9 mouse cellular contexts compared by ENCODE assay signal in the genomic region with DNA sequence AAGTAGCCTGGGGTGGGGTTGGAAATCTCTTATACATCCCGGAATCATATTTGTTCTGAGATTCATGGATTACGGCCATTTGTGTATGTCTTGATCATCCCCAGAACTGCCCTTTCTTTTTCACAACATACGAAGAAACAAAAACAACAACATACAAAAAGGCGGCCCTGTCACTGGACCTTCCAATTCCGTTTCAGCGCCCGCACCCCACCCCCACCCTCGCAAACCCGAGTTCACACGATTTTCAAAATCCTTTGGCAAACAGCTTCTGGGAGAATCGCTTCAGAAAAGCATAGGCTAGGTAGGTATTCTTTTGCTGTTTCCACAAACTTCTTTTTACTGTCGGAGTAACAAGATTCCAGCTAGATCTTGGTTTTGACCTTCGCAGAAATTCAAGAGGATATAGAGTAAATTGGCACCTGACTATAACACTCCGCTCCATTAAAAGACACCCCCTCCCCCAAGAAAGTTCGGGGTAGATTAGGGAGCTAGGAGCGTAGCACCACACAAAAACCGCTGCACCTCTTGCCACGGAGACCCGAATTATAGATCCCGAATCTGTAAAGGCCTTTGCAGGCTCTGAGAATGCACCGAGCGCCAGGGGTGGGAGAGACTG. TPM values are rescaled to one million over a fixed set of nuclear protein-coding genes. Genes with fewer than 3 reads are reported as not detected.
A peak's percentile ranks its signal among the peaks of the same experiment; 100 is the strongest.
DNase-seq lines count a peak whose midpoint lies in the region; ATAC-seq and TF ChIP-seq lines count a peak whose summit lies in the region.
"Had no signal": no experiment of that assay in that cellular context is flagged by ENCODE, and none has a peak within 500 bp of the region (broad histone marks: within the 10 kb centered on the region; RNA-seq: fewer than 3 reads in every experiment).

No protein-coding gene starts in this region.

- H3K4me3 ChIP-seq in heart, embryonic 11.5 days (ENCODE audit: low read depth, low read length): peak overlapping the region; percentile 49
- H3K4me3 ChIP-seq in E14TG2a.4 (replicated peaks; ENCODE audit: low read length): peak overlapping the region; percentile 80
- peak overlapping the region; percentile 78 for H3K4me3 ChIP-seq in hindbrain, embryonic 10.5 days
- peak overlapping the region; percentile 69 for H3K4me3 ChIP-seq in midbrain, embryonic 10.5 days

- no peak overlapping the region for H3K27ac ChIP-seq in heart, embryonic 11.5 days (ENCODE audit: low read depth, low read length)
- peak overlapping the region; percentile 94 for H3K27ac ChIP-seq in hindbrain, embryonic 10.5 days
- H3K27ac ChIP-seq in midbrain, embryonic 10.5 days (replicated peaks): peak overlapping the region; percentile 97
- H3K27ac ChIP-seq: macrophage had no signal

- intact Hi-C loops in heart, postnatal 25 days (cut with DNase I): no loop called here

- peaks cover 92% of the 10 kb centered on the region for H3K27me3 ChIP-seq in heart, embryonic 11.5 days (ENCODE audit: control insufficient read depth, insufficient read depth, low read length)
- H3K27me3 ChIP-seq in E14TG2a.4 (ENCODE audit: insufficient read depth, low read length): peaks cover 85% of the 10 kb centered on the region
- H3K27me3 ChIP-seq in hindbrain, embryonic 10.5 days (ENCODE audit: insufficient read depth, poor library complexity, severe bottlenecking): peaks cover 92% of the 10 kb centered on the region
- peaks cover 97% of the 10 kb centered on the region for H3K27me3 ChIP-seq in midbrain, embryonic 10.5 days (ENCODE audit: low read depth, poor library complexity, severe bottlenecking)

- peaks cover 5% of the 10 kb centered on the region; the same call in 1 of the 2 replicates for H3K4me1 ChIP-seq in heart, embryonic 11.5 days (ENCODE audit: control insufficient read depth, insufficient read depth, low read length)
- H3K4me1 ChIP-seq in E14TG2a.4 (replicated peaks; ENCODE audit: low read depth, low read length): peaks cover 38% of the 10 kb centered on the region
- H3K4me1 ChIP-seq in hindbrain, embryonic 10.5 days (replicated peaks): peaks cover 76% of the 10 kb centered on the region
- H3K4me1 ChIP-seq in midbrain, embryonic 10.5 days: peaks cover 71% of the 10 kb centered on the region

- no peak for ATAC-seq in heart, embryonic 11.5 days (replicated peaks; ENCODE audit: insufficient number of reproducible peaks, low FRiP score, low TSS enrichment)

- WGBS in heart, embryonic 11.5 days (ENCODE audit: insufficient replicate concordance): under 1% methylated on average over 22 of the region's 22 CpGs
- under 1% methylated on average over 22 of the region's 22 CpGs for WGBS in hindbrain, embryonic 10.5 days
- WGBS in midbrain, embryonic 10.5 days: under 1% methylated on average over 22 of the region's 22 CpGs

- H3K4me2 ChIP-seq in heart, embryonic 11.5 days: peak overlapping the region; percentile 73

- no peaks in the 10 kb centered on the region for H3K9me3 ChIP-seq in heart, embryonic 11.5 days (replicated peaks; ENCODE audit: control insufficient read depth, low read length)
- no peaks in the 10 kb centered on the region for H3K9me3 ChIP-seq in E14TG2a.4 (ENCODE audit: low read length)
- H3K9me3 ChIP-seq in hindbrain, embryonic 10.5 days: no peaks in the 10 kb centered on the region
- no peaks in the 10 kb centered on the region for H3K9me3 ChIP-seq in midbrain, embryonic 10.5 days (replicated peaks)

- no peak for TF ChIP-seq CTCF in E14TG2a.4 (conservative IDR thresholded peaks at IDR 0.05; ENCODE audit: low read length)

- no peaks in the 10 kb centered on the region for H3K36me3 ChIP-seq in heart, embryonic 11.5 days (ENCODE audit: control insufficient read depth, insufficient read depth, low read length)
- H3K36me3 ChIP-seq in E14TG2a.4 (ENCODE audit: insufficient read depth, low read length): no peaks in the 10 kb centered on the region
- H3K36me3 ChIP-seq in hindbrain, embryonic 10.5 days: peaks cover 15% of the 10 kb centered on the region
- H3K36me3 ChIP-seq in midbrain, embryonic 10.5 days: peaks cover 19% of the 10 kb centered on the region

- H3K9ac ChIP-seq in heart, embryonic 11.5 days (ENCODE audit: low read depth, low read length): no peak overlapping the region

- DNase-seq in heart, postnatal 25 days (ENCODE audit: low spot score): no peak
- DNase-seq in hindbrain, embryonic 10.5 days (ENCODE audit: low spot score): no peak
- DNase-seq in midbrain, embryonic 10.5 days (ENCODE audit: low spot score): peak; percentile 30
- DNase-seq in cerebellum, adult 8-10 months: no peak
- no peak for DNase-seq in B cell, adult 2 months
- no peak for DNase-seq in embryo, embryonic 9.5 days (ENCODE audit: extremely low spot score)

RNA-seq across cellular contexts. Expression of gene Sox1, which starts 0.6 kb away (rescaled TPM):
- polyA plus RNA-seq in heart, embryonic 11.5 days (2014; fragmentation: Nextera tagmentation; extraction: Ambion mirVana): not detected in 2 replicates
- not detected for total RNA-seq in heart, postnatal 25 days (2021)
- polyA plus RNA-seq in hindbrain, embryonic 10.5 days (2016; fragmentation: Nextera tagmentation; extraction: Ambion mirVana): 2.5 and 2.6 TPM in 2 replicates
- polyA plus RNA-seq in midbrain, embryonic 10.5 days (2016; fragmentation: Nextera tagmentation; extraction: Ambion mirVana): 3.2 and 3.4 TPM in 2 replicates
- polyA plus RNA-seq: macrophage had no signal
